Mouse (Mus musculus): Measurements from ENCODE around the gene Syngr2.
"Not testable (repeated sequence)": the region's sequence is repeated elsewhere in the genome, so short reads cannot be mapped to it uniquely, and the experiment has no call there.

Gene Syngr2

GRCm38 (mm10) chr11:117781199-117781821 lies 28.2 kb upstream of the Syngr2 start:
- peak; percentile 75 to 87 for DNase-seq

- DNase-seq = peak; percentile 54 to 71
These were observed 27.3 kb upstream of the Syngr2 start, which contains the start of the genes Tmc8 and Tmc6 for GRCm38 (mm10) chr11:117781993-117782704. Tmc8 (plus strand) TSS chr11:117782076. Tmc6 (minus strand) TSS chr11:117782198.

- no peak for DNase-seq
These were observed 26.8 kb upstream of the Syngr2 start for GRCm38 (mm10) chr11:117782705-117783034.

GRCm38 (mm10) chr11:117783089-117783488 lies 26.4 kb upstream of the Syngr2 start:
- peak; percentile 82 to 88 for DNase-seq

GRCm38 (mm10) chr11:117783683-117784309 lies 25.7 kb upstream of the Syngr2 start:
- DNase-seq = peak; percentile 59 to 77

GRCm38 (mm10) chr11:117786294-117786693 lies 23.2 kb upstream of the Syngr2 start:
- peak; percentile 78 to 85 for DNase-seq

GRCm38 (mm10) chr11:117788481-117788880 lies 21.0 kb upstream of the Syngr2 start:
- not testable (repeated sequence) for DNase-seq

- DNase-seq = peak; percentile 83 to 86
These were observed 19.2 kb upstream of the Syngr2 start for GRCm38 (mm10) chr11:117790286-117790685.

- DNase-seq = peak; percentile 65 to 82
These were observed 18.6 kb upstream of the Syngr2 start for GRCm38 (mm10) chr11:117790703-117791440.

GRCm38 (mm10) chr11:117791441-117791761 lies 18.1 kb upstream of the Syngr2 start:
- DNase-seq = no peak

- DNase-seq = peak; percentile 81 to 89
These were observed 17.1 kb upstream of the Syngr2 start for GRCm38 (mm10) chr11:117792281-117792888.

GRCm38 (mm10) chr11:117794035-117794551 lies 15.4 kb upstream of the Syngr2 start:
- DNase-seq = no peak

- DNase-seq = no peak
These were observed 12.5 kb upstream of the Syngr2 start for GRCm38 (mm10) chr11:117796954-117797353.

- DNase-seq = no peak
These were observed 11.8 kb upstream of the Syngr2 start, which contains the start of gene 6030468B19Rik for GRCm38 (mm10) chr11:117797511-117798159. 6030468B19Rik (plus strand) TSS chr11:117797660.

GRCm38 (mm10) chr11:117798160-117798541 lies 11.3 kb upstream of the Syngr2 start:
- DNase-seq = no peak

GRCm38 (mm10) chr11:117799174-117799573 lies 10.3 kb upstream of the Syngr2 start:
- DNase-seq = no peak

GRCm38 (mm10) chr11:117800038-117800437 lies 9.4 kb upstream of the Syngr2 start:
- no peak for DNase-seq

- no peak for DNase-seq
These were observed 7.8 kb upstream of the Syngr2 start for GRCm38 (mm10) chr11:117801650-117802049.

- no peak for DNase-seq
These were observed 6.2 kb upstream of the Syngr2 start for GRCm38 (mm10) chr11:117803166-117803688.

GRCm38 (mm10) chr11:117806781-117807180 lies 2.7 kb upstream of the Syngr2 start:
- no peak for DNase-seq

- peak; percentile 93 to 96 for DNase-seq
These were observed 1.1 kb downstream of the Syngr2 start for GRCm38 (mm10) chr11:117810401-117811046.

All from kidney, postnatal 4 days (tissue).